Mouse (Mus musculus) regulatory T cell (primary cell): Measurements from ENCODE around the gene Cdh3.

ENCODE experiments used
- in situ Hi-C: fragments of 300-600 bp; cut with MboI, MseI; formaldehyde crosslinking; loops from one replicate; pipeline ENCODE4 v1.15.1; 2025; ENCODE audit warnings: high pct_unique_total_duplicates

Gene Cdh3

DNA sequence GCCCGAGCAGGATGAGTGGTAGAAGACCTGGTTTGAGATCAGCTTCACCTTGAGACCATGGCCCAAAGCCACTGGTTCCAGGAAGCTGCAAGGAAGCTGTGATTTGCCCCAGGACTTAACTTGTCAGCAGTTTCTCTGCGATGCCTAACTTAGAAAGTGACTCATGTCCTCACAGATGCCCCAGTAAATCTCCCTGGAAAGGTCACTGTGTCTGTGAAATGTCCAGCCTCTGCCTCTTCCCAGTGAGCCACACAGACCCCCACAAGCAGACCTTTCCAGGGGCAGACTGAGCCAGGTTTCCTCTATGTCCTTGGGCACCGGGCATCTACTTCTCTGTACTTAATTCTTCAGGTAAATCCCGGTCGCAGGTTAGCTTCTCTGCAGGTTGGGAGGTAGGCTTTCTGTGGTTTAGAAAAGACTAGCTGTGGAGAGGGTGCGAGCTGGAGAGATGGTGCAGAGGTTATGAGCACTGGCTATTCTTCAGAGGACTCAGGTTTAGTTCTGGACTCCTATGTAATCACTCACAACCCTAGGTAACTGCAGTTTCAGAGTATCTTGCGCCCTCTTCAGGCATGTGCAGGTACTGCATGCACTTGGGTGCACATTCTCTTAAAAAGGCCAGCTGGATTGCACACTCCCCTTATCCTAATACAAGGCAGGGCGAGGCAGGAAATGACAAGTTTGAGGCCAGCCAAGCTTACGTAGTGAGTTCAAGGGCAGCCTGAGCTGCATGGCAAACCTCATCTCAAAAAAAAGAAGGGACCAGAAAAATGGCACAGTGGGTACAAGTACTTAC is 16.7 kb downstream of the Cdh3 start:
- in situ Hi-C loops, result loop anchor here (10.0 kb wide), 1 partner anchor 73 kb away; no protein-coding TSS in a partner anchor

DNA sequence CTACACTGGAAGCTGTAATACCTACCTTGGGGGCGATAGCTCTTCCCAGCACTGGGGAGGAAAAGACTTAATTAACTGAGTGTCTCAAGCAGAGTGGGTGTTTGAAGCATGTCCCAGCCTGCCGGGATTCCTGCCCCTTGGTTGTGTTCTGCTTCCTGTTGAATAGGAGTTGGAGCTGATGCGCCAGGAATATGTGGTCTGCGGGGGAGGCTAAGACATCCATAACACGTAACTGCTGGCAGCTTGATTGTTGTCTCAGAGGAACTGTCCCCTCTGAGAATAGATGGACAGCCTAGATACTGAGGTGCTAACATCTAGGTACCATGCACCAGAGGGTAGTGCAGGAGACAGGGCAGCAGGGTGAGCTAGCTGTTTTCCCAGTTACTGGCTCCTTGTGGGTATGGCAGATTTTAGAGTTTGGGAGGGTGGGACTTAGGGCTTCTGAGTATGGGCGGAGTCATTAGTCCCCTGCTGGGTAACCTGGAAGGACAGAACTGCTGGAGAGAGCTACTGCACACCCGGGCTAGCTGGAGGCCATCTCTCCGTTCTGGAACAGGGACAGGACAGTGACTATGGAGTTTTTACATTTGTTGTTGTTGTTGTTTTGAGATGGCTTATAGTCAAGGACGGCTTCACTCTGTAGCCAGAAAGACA is 18.0 kb downstream of the Cdh3 start:
- in situ Hi-C loops, result loop anchor here (10.0 kb wide), 1 partner anchor 74 kb away; no protein-coding TSS in a partner anchor

DNA sequence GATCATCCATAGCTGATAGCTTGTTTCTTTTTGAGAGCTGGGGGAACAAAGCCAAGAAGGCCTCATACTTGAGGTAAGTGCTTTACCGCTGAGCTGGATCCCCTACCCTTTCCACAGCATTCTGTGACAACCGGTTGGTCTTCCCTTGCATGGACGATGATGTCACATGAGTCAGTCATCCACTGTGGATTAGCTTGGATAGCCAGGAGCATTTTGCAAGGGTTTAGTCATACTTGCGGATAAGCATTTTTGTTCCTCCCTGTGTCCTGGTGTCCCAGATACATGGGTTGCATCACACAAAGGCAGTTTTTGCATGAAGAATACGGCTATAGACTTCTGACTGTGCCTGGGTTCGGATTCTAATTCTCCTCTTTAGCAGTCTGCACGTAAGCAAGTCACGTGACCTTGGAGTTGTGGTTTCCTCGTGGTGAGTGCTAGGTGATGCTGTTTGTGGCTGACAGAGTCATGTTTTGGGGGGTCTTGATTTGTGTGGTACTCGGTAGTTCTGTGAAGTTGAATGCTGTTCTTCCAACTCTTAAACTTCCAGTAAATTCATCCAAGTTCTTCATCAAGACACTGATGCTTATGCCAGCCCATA is 19.3 kb downstream of the Cdh3 start:
- in situ Hi-C loops, result loop anchor here (10.0 kb wide), 2 partner anchors 75 to 115 kb away; partner anchors contain the start of gene Zfp90

DNA sequence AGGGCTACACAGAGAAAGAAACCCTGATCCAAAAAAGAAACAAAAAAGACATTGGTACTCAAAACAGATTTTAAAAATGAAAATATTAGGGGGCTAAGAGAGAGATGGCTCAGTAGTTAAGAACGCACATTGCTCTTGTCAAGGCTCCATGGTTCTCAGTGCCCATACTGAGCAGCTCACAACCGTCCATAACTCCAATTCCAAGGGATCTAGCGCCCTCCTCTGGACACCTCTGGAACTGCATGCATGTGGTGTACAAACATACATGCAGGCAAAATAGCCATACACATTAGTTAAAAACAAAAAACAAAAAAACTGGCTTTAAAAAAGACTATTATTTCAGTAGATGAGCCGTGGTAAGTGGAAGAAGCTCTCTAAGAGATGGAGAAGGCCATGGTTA is 19.9 kb downstream of the Cdh3 start:
- in situ Hi-C loops, result loop anchor here (10.0 kb wide), 1 partner anchor 116 kb away; the partner anchor contains the start of gene Zfp90

DNA sequence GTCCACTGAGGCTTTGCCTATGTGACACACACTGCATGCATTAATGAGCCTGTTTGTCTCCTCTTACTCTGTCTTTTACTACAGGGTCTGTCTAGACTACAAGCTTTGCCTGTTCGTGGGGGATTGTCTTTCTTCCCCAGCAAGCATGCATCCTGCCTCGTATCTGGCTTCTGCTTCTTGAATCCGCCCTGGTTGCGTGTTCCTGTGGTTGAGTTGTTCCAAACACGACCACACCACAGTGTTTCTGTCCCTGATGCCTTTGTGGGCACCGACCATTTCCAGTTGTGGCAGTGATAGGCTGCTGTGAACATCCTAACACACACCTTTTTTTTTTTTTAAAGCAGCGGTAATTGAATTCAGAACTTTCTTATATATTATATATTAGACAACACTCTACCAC is 23.0 kb downstream of the Cdh3 start:
- in situ Hi-C loops, result loop anchor here (10.0 kb wide), 1 partner anchor 119 kb away; the partner anchor contains the start of gene Zfp90

DNA sequence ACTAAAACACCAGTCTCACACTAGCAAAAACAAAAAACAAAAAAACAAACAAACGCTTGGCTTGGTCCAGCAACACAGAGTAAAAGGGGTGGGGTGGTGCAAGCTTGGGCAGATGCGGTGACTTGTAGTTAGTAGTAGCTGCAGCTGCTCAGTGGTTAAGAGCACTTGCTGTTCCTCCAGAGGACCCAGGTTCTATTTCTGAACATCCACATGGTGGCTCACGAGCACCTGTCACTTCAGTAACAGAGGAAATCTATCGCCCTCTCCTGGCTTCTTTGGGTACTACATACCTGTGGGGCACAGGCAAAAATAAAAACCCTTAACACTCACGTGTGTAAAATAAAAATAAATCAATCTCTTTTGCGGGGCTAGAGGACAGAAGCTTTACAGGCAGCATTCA is 23.8 kb downstream of the Cdh3 start:
- in situ Hi-C loops, result loop anchor here (10.0 kb wide), 1 partner anchor 120 kb away; the partner anchor contains the start of gene Zfp90

DNA sequence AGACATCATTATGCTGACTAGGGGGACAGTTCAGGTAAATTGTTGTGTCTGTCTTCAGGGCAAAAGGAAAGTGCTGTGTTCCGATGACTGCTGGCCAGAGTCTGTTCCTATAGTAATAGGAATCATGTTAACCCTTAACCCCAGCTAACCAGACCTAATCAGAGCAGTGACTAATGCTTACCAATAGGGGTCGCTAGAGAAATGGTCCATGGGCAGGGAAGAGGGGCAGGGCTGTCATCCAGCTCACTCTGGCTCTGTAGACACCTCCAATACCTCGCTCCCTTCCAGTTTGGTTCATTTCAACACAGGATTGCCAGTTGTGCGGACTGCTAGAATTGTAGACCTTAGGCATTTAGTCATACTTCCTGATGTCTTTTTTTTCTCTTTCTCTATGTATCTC is 24.8 kb downstream of the Cdh3 start:
- in situ Hi-C loops, result loop anchor here (10.0 kb wide), 1 partner anchor 121 kb away; the partner anchor contains the start of gene Zfp90

DNA sequence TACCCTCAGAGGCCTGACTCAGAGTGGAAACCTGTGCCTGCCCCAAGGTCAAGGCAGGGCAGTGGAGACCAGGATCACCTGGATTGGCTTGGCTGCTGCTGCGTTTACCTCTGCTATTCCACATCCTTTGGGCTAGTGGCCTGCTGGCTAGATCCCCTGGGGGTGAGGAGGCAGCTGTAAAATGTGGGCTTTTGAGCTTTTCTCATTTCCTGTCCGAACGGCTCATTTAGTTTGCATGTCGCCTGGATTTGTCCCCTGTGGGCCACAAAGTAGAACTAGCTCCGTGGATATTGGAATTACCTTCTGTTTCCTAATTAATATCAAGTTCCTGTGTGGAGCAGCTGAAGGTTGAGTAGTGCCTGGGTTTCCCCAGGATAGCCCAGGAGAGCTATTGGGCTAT is 28.5 kb downstream of the Cdh3 start:
- in situ Hi-C loops, result loop anchor here (10.0 kb wide), 1 partner anchor 124 kb away; the partner anchor contains the start of gene Zfp90

DNA sequence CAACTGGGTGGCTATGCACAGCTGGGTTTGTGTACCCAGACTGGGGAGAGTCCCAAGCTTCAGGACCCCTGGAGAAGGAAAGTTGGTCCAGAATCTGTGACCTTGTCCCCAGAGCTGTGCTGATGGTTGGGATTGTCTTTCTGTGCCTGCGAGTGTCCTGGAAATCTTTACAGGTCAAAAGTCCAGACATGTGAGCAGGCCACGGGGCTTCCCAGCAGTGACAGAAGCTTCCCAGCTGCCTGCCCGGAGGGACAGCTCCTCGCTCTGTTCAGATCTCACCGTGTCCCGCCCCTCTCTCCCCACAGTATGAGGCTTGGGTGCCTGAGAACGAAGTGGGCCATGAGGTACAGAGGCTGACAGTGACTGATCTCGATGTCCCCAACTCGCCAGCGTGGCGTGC is 30.3 kb downstream of the Cdh3 start:
- in situ Hi-C loops, result loop anchor here (5.0 kb wide), 1 partner anchor 94 kb away; no protein-coding TSS in a partner anchor

DNA sequence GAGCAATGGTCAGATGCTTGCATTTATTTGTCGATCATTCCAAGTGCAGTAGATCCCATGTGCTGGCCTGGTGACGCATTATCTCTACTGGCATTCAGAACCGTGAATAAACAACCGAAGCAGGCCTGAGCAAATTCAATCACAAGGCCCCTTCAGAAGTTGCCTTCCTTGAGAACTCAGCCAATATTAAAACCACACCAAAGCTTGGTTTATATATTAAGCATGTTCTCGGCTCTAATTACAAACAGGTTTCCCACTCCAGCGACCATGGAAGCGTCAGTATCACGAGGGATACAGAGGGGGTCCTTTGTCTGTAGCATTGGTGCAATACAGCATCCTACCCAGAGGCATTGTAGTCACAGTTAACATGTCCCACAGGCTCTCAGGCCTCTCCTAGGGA is 32.4 kb downstream of the Cdh3 start:
- in situ Hi-C loops, result loop anchor here (5.0 kb wide), 1 partner anchor 96 kb away; no protein-coding TSS in a partner anchor

DNA sequence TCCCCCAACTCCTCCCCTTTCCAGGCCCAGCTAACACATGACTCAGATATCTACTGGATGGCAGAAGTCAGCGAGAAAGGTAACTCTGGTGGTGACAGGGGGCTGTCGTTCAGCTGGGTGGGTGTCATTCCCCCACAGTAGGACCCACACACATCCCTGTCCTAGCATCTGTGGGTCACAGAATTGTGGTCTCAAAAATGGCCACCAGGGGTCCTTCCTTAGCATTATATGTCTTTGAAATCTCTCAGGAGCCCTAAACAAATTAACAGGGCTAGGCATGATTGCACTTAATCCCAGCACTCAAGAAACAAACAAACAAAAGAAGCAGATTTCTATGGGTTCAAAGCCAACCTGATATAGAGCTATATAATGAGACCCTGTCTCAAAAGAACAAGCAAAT is 34.5 kb downstream of the Cdh3 start:
- in situ Hi-C loops, result no loop called here

DNA sequence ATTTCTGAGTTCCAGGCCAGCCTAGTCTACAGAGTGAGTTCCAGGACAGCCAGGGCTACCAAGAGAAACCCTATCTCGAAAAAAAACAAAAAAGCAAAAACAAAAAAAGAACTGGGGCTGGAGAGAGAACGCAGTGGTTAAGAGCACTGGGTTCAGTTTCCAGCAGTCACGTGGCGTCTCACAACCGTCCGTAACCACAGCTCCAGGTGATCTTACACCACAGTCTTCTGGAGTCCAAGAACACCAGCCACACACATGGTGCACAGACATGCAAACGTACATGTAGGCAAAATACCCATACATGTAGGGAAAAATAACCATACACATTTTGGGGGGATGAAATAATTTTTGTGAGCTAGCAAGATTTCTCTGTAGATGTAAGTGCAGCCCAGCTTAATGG is 36.1 kb downstream of the Cdh3 start:
- in situ Hi-C loops, result no loop called here

DNA sequence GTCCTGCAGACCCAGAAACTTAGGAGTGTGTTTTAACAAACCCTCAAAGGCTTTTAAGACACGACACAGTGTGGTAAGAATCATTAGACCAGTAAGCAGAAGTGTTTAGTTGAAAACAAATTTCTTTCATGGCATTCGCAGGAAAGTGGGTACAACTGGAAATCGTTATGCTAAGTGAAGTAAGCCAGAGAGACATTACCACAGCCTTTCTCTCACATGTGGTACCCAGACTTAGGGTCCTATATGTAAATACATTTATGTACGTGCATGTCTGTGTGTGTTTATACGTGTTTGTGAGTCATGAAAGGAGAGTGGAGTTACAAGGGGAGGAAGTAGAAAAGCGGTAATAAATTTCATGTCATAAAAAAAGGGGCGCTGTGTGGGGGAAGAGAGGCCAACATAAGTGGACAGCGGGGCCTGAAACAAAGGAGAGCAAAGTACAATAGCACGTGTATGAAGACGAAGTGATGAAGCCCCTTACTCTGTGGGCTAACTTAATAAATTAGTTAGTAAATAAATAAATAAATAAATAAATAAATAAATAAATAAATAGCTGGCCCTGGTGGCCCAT is 37.8 kb downstream of the Cdh3 start:
- in situ Hi-C loops, result no loop called here

DNA sequence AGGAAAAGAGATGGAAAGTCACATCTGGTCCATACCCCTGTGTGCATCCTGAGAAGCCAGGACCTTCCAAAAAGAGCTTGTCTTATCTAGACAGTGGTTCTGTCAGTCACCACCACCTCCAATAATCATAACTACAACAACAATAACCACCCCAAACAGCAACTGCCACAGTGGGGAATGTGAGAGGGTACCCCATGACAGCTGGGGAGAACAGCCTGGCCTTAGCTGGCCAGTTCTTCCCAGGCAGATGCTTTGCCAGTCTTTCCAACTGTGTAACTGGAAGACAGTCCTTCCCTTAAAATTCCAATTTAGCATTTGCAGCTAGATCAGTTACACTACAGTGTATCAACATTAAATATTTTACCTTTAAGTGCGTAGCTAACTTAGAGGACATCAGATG is 40.2 kb downstream of the Cdh3 start:
- in situ Hi-C loops, result no loop called here

DNA sequence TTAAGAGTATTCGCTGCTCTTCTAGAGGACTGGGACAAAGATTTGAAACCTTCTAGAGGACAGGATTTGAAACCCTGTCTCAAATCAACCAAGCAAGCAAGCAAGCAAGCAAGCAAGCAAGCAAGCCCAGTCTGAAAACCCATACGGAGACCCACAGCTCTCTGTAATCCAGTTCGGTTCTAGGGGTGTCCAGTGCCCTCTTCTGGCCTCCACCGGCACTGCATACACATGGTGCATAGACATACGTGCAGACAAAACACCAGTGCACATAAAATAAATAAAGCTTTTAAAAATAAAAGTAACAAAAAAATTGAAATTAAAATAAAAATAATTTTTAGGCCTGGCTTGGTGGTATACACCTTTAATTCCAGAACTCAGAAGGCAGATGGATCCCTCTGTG is 43.3 kb downstream of the Cdh3 start:
- in situ Hi-C loops, result no loop called here

DNA sequence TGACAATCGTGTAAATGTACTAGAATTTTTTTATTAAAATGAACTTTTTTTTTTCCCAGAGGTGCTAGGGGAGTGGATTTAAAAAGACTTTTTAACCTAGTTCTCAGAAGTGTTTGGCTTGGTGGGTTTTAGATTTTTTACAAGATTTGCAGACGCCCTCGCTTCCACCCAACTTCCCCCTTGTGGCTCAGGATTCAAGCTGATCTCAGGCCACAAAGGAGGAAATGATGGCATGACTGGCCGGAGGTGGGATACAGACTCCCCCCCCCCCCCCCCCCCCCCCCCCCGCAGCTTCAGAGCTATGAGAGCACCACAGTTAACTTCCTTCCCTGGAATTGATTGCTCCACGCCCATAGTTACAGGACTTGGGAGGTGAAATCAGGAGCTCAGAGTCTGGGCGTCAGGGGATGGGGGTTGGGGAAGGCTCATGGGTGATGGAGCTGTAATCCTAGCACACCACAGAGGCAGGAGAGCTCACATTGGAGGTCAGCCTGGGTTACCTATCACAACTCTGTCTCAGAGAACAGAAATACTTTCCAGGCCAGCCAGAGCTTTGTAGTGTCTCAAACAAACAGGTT is 45.5 kb downstream of the Cdh3 start:
- in situ Hi-C loops, result no loop called here

DNA sequence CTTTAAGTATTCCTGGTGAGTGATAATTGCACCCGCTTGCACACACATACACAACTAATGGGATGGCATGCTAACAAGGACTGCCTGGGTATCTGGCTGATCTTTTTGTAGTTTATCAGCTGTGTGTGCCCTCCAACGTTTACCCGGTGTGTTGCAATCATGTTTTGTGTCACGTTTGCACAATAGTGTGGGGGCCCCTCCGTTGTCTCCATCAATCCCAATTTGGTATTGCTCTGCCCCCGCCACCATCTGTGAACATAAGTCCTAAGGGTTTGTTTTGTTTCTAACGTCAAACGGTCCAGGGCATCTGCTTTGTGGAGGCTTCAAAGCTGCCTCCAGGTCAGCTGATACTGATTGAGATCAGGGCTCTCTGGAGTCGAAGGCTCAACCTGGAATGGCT is 49.2 kb downstream of the Cdh3 start:
- in situ Hi-C loops, result no loop called here

DNA sequence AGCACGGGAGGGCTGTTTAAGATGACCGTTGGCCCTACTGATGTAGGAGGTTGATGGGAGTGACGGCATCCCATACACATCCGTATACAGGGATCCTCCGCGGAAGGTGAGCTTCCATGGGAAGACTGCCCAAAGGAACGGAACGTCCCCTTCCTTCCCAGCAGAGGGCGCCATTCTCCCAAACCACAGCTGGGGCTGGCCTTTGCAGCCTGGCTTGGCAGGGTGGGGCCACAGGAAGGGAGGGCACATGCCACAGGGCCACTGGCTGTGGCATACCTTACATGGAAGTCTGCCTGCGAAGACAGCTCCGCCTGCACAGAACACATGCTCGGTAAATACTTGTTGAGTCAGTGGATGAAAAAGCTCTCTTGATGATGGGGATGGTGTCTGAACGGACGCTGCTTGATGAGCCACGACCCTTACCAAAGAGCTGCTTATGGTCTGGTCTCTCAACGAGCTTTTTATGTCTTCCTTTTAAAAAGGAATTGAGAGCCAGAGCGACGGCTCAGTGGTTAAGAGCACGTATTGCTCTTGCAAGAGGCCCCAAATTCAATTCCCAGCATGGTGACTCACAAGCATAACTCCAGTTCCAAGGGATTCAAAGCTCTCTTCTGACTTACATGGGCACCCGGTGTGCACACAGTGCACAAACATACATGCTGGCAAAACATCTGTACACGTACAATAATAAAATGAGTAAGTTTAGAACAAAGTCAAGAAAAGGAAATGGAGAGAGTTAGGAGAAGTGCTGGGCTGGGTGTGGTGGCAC is 50.6 kb downstream of the Cdh3 start:
- in situ Hi-C loops, result no loop called here

DNA sequence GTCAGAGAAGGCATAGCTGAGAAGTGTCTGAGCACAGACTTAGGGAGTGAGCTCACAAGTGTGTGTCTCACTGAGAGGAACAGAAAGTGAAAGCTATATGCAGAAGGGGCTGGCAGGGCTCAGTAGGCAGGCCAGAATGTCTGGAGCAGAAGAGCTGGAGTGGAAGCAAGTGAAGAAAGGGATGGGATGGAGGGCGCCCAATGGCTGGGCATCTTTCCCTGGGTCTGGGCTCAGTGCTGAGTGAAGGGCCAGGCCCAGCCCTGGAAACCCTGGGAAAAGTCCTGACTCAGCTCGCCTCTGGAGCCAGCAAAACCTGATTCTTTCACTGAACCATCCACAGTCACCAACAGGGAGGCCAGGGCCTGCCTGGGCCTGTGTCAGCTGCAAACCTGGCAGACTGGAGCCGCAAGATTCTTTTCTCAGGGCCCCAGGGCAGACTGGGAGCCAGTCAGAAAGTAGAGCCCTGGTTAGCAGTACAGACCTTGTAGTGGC is 53.0 kb downstream of the Cdh3 start:
- in situ Hi-C loops, result no loop called here

DNA sequence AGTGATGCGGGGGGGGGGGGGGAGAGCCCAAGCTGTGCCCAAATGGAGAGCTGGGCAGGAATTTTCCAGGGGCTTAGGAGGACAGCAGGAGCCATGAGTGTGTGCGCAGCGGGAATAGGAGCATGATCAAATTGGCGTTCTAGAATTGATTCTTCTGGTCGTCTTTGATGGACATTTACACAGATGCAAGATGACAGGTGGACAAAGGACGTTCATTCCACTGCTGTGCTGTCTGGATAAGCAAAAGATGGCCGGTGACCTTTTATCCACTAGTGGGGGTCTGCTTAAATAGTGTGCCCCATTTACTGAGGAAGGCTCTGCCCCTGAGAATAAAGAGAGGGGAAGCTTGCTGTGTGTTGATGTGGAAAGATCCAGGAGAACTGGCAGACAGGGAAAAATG is 58.3 kb downstream of the Cdh3 start:
- in situ Hi-C loops, result loop anchor here (5.0 kb wide), 1 partner anchor 78 kb away; no protein-coding TSS in a partner anchor
